Mouse (Mus musculus): ENCODE results near the gene Rcc1.

GRCm38 (mm10) chr4:132326481-132326880 lies 26.9 kb downstream of the Rcc1 start:
- TF ChIP-seq TAL1 (IDR thresholded peaks at IDR 0.05; ENCODE audit: low read length) (no peak), GATA1 (IDR thresholded peaks at IDR 0.05; ENCODE audit: low read length) (no peak)
